Mouse (Mus musculus) CH12.LX (cell line): ENCODE results near the gene Btbd2.

Experiments used
- CHD2 ChIP-seq: IDR thresholded peaks from 2 replicates; pipeline ENCODE4 v1.6.1; 2011; ENCODE audit warnings: low read length, improper control_type of control experiment
- CTCF ChIP-seq, 2 experiments: IDR thresholded peaks in 1 of 2; conservative IDR thresholded peaks in 1 of 2; 2 replicates each; pipeline ENCODE4 v1.5.1; 2011 to 2012; ENCODE audit warnings: low read depth in 2 of 2, low read length in 2 of 2, improper control_type of control experiment in 1 of 2, inconsistent platforms in 1 of 2, mild to moderate bottlenecking in 1 of 2, moderate library complexity in 1 of 2
- JUND ChIP-seq: conservative IDR thresholded peaks from 2 replicates; pipeline ENCODE4 v1.6.1; 2011; ENCODE audit warnings: low read depth, low read length, improper control_type of control experiment
- POLR2AphosphoS2 ChIP-seq: IDR thresholded peaks from 2 replicates; pipeline ENCODE4 v1.6.1; 2011; ENCODE audit warnings: low read depth, low read length, improper control_type of control experiment
- RCOR1 ChIP-seq: conservative IDR thresholded peaks from 2 replicates; pipeline ENCODE4 v1.6.1; 2012; ENCODE audit warnings: low read depth, mild to moderate bottlenecking, inconsistent platforms, low read length, improper control_type of control experiment
- TCF12 ChIP-seq: IDR thresholded peaks from 2 replicates; pipeline ENCODE4 v1.6.1; 2014; ENCODE audit warnings: low read depth, mild to moderate bottlenecking, inconsistent platforms, low read length, improper control_type of control experiment
- USF2 ChIP-seq: conservative IDR thresholded peaks from 2 replicates; pipeline ENCODE4 v1.6.1; 2011; ENCODE audit warnings: low read depth, low read length, improper control_type of control experiment
- ZKSCAN1 ChIP-seq: IDR thresholded peaks from 2 replicates; pipeline ENCODE4 v1.6.1; 2012; ENCODE audit warnings: low read depth, inconsistent platforms, low read length, improper control_type of control experiment, borderline replicate concordance
- ZNF384 ChIP-seq: IDR thresholded peaks from 2 replicates; pipeline ENCODE4 v1.6.1; 2012; ENCODE audit warnings: low read depth, low read length, improper control_type of control experiment, inconsistent platforms

GRCm38 (mm10) chr10:80671251-80671650 lies 14.4 kb upstream of the Btbd2 start:
- TF ChIP-seq CTCF (conservative IDR thresholded peaks at IDR 0.05 in 1 of 2, IDR thresholded peaks at IDR 0.05 in 1 of 2; ENCODE audit: low read depth in 2 of 2, low read length in 2 of 2), result no peak
- TF ChIP-seq CHD2, result no peak
- TF ChIP-seq USF2, result no peak
- TF ChIP-seq TCF12, result no peak
- no peak for TF ChIP-seq ZKSCAN1
- no peak for TF ChIP-seq ZNF384
- no peak for TF ChIP-seq RCOR1
- no peak for TF ChIP-seq POLR2AphosphoS2
- no peak for TF ChIP-seq JUND
